Mouse (Mus musculus): Measurements from ENCODE around the gene Hrh2. TPM values are rescaled to one million over a fixed set of nuclear protein-coding genes. Genes with fewer than 3 reads are reported as not detected.

Hrh2 gene
- polyA plus RNA-seq, 1 experiment from 2014 or later = 0.11 TPM

GRCm38 (mm10) chr13:54164462-54164861 lies 27.5 kb upstream of the Hrh2 start:
- Histone ChIP-seq H3K4me2 (replicated peaks) (no peak overlapping the region), H3K4me3 (replicated peaks) (no peak overlapping the region), H3K27me3 (replicated peaks) (no peaks in the 10 kb centered on the region), H3K27ac (no peak overlapping the region), H3K9me3 (no peaks in the 10 kb centered on the region), H3K4me1 (replicated peaks) (no peaks in the 10 kb centered on the region), H3K36me3 (no peaks in the 10 kb centered on the region), H3K9ac (no peak overlapping the region)
- 85% methylated on average over 10 of the region's 10 CpGs for WGBS
- no peak for ATAC-seq

DNA sequence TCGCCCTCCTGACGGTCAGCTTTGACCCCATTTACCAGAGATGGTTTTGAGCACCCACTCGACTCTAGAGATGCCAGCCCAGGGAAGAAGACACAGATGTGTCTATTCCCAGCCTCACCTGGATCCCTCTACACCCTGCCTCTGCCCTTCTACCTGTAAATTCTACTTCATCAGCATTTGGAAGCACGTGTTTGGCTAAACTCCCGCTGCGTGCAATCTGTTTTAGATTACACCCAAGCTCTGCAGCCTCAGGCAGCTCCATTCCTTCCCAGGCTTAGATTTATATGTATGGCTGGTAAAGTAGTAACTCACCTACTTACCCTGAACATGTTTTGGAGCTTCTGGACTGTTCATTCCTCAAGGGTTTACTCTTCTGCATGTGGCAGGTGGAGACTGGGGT lies 26.9 kb upstream of the Hrh2 start:
- Histone ChIP-seq H3K4me3 (replicated peaks) (no peak overlapping the region), H3K27me3 (replicated peaks) (no peaks in the 10 kb centered on the region), H3K36me3 (no peaks in the 10 kb centered on the region), H3K27ac (no peak overlapping the region), H3K9ac (no peak overlapping the region), H3K4me2 (replicated peaks) (no peak overlapping the region), H3K4me1 (replicated peaks) (no peaks in the 10 kb centered on the region), H3K9me3 (no peaks in the 10 kb centered on the region)
- WGBS = 77% methylated on average over 6 of the region's 6 CpGs
- no peak for ATAC-seq

GRCm38 (mm10) chr13:54165765-54166164 lies 26.2 kb upstream of the Hrh2 start:
- Histone ChIP-seq H3K4me3 (replicated peaks) (no peak overlapping the region), H3K4me1 (replicated peaks) (no peaks in the 10 kb centered on the region), H3K4me2 (replicated peaks) (no peak overlapping the region), H3K9me3 (no peaks in the 10 kb centered on the region), H3K9ac (no peak overlapping the region), H3K27me3 (replicated peaks) (no peaks in the 10 kb centered on the region), H3K27ac (no peak overlapping the region), H3K36me3 (no peaks in the 10 kb centered on the region)
- no peak for ATAC-seq
- 73% methylated on average over 6 of the region's 6 CpGs for WGBS

GRCm38 (mm10) chr13:54167036-54167435 lies 24.9 kb upstream of the Hrh2 start:
- H3K9ac ChIP-seq = no peak overlapping the region
- no peaks in the 10 kb centered on the region for H3K4me1 ChIP-seq (replicated peaks)
- H3K27me3 ChIP-seq (replicated peaks) = no peaks in the 10 kb centered on the region
- no peak overlapping the region for H3K4me3 ChIP-seq (replicated peaks)
- no peaks in the 10 kb centered on the region for H3K9me3 ChIP-seq
- H3K4me2 ChIP-seq (replicated peaks) = no peak overlapping the region
- H3K36me3 ChIP-seq = no peaks in the 10 kb centered on the region
- 95% methylated on average over 2 of the region's 2 CpGs for WGBS
- no peak overlapping the region for H3K27ac ChIP-seq
- no peak for ATAC-seq

GRCm38 (mm10) chr13:54168675-54169074 lies 23.3 kb upstream of the Hrh2 start:
- no peak for ATAC-seq
- H3K36me3 ChIP-seq = no peaks in the 10 kb centered on the region
- H3K27ac ChIP-seq = no peak overlapping the region
- no peak overlapping the region for H3K9ac ChIP-seq
- 89% methylated on average over 8 of the region's 8 CpGs for WGBS
- H3K27me3 ChIP-seq (replicated peaks) = no peaks in the 10 kb centered on the region
- no peaks in the 10 kb centered on the region for H3K9me3 ChIP-seq
- no peak overlapping the region for H3K4me3 ChIP-seq (replicated peaks)
- no peak overlapping the region for H3K4me2 ChIP-seq (replicated peaks)
- no peaks in the 10 kb centered on the region for H3K4me1 ChIP-seq (replicated peaks)

DNA sequence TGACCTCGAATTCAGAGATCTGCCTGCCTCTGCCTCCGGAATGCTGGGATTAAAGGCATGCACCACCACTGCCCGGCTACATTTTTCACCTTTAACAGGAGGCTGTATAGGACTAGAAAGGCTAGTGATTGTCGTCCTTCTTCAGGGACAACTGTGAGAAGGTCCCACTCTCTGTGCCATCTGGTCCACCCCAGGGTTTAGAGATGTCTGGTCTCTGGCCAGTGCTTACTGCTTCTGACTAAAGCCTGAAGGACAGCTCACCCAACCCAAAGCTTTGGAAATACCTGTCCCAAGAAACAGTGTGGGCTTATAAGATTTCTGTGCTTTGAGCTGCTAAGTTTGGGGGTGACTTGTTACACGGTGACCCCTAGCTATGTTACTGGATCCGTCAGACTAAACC lies 21.6 kb upstream of the Hrh2 start:
- no peak overlapping the region for H3K4me2 ChIP-seq (replicated peaks)
- ATAC-seq = no peak
- H3K9ac ChIP-seq = no peak overlapping the region
- no peaks in the 10 kb centered on the region for H3K4me1 ChIP-seq (replicated peaks)
- WGBS = 84% methylated on average over 6 of the region's 6 CpGs
- H3K4me3 ChIP-seq (replicated peaks) = no peak overlapping the region
- no peaks in the 10 kb centered on the region for H3K36me3 ChIP-seq
- no peak overlapping the region for H3K27ac ChIP-seq
- H3K27me3 ChIP-seq (replicated peaks) = no peaks in the 10 kb centered on the region
- no peaks in the 10 kb centered on the region for H3K9me3 ChIP-seq

GRCm38 (mm10) chr13:54171346-54171745 lies 20.6 kb upstream of the Hrh2 start:
- Histone ChIP-seq H3K4me3 (replicated peaks) (no peak overlapping the region), H3K27ac (no peak overlapping the region), H3K4me1 (replicated peaks) (no peaks in the 10 kb centered on the region), H3K4me2 (replicated peaks) (no peak overlapping the region), H3K9ac (no peak overlapping the region), H3K27me3 (replicated peaks) (no peaks in the 10 kb centered on the region), H3K9me3 (no peaks in the 10 kb centered on the region), H3K36me3 (no peaks in the 10 kb centered on the region)
- WGBS = 73% methylated on average over 10 of the region's 10 CpGs
- no peak for ATAC-seq

- H3K27ac ChIP-seq = no peak overlapping the region
- 57% methylated on average over 3 of the region's 3 CpGs for WGBS
- no peak overlapping the region for H3K9ac ChIP-seq
- no peak for ATAC-seq
- no peaks in the 10 kb centered on the region for H3K9me3 ChIP-seq
- H3K36me3 ChIP-seq = no peaks in the 10 kb centered on the region
- no peak overlapping the region for H3K4me2 ChIP-seq (replicated peaks)
- no peak overlapping the region for H3K4me3 ChIP-seq (replicated peaks)
- no peaks in the 10 kb centered on the region for H3K4me1 ChIP-seq (replicated peaks)
- no peaks in the 10 kb centered on the region for H3K27me3 ChIP-seq (replicated peaks)
These were observed 20.2 kb upstream of the Hrh2 start for GRCm38 (mm10) chr13:54171761-54172160.

DNA sequence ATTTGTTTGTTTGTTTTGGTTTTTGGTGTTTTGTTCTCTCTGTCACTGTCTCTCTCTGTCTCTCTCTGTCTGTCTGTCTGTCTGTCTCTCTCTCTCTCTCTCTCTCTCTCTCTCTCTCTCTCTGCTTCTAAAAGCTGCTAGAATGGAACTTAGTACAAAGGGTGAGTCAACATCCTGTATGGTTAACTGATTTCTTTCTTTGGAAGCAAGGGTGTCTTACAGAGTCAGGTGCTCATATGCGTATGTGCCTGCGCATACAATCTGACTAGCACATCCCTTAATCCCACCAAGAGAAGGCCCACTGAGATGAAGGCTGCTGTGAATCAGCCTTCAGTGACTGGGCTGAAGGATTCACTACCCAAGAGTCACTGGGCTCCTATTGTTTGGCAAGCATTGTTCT lies 18.0 kb upstream of the Hrh2 start:
- WGBS = 99% methylated on average over 2 of the region's 2 CpGs
- H3K4me3 ChIP-seq (replicated peaks) = no peak overlapping the region
- H3K27me3 ChIP-seq (replicated peaks) = no peaks in the 10 kb centered on the region
- H3K4me1 ChIP-seq (replicated peaks) = no peaks in the 10 kb centered on the region
- ATAC-seq = no peak
- no peak overlapping the region for H3K27ac ChIP-seq
- no peaks in the 10 kb centered on the region for H3K36me3 ChIP-seq
- H3K4me2 ChIP-seq (replicated peaks) = no peak overlapping the region
- H3K9ac ChIP-seq = no peak overlapping the region
- H3K9me3 ChIP-seq = no peaks in the 10 kb centered on the region

GRCm38 (mm10) chr13:54174703-54175102 lies 17.2 kb upstream of the Hrh2 start:
- no peak for ATAC-seq
- Histone ChIP-seq H3K4me1 (replicated peaks) (no peaks in the 10 kb centered on the region), H3K9me3 (no peaks in the 10 kb centered on the region), H3K4me3 (replicated peaks) (no peak overlapping the region), H3K9ac (no peak overlapping the region), H3K4me2 (replicated peaks) (no peak overlapping the region), H3K27ac (no peak overlapping the region), H3K27me3 (replicated peaks) (no peaks in the 10 kb centered on the region), H3K36me3 (no peaks in the 10 kb centered on the region)
- WGBS = 89% methylated on average over 4 of the region's 4 CpGs

GRCm38 (mm10) chr13:54175426-54175825 lies 16.5 kb upstream of the Hrh2 start:
- Histone ChIP-seq H3K27ac (no peak overlapping the region), H3K9me3 (no peaks in the 10 kb centered on the region), H3K27me3 (replicated peaks) (no peaks in the 10 kb centered on the region), H3K9ac (no peak overlapping the region), H3K4me2 (replicated peaks) (no peak overlapping the region), H3K4me1 (replicated peaks) (no peaks in the 10 kb centered on the region), H3K4me3 (replicated peaks) (no peak overlapping the region), H3K36me3 (no peaks in the 10 kb centered on the region)
- ATAC-seq = no peak
- WGBS = 81% methylated on average over 8 of the region's 8 CpGs

DNA sequence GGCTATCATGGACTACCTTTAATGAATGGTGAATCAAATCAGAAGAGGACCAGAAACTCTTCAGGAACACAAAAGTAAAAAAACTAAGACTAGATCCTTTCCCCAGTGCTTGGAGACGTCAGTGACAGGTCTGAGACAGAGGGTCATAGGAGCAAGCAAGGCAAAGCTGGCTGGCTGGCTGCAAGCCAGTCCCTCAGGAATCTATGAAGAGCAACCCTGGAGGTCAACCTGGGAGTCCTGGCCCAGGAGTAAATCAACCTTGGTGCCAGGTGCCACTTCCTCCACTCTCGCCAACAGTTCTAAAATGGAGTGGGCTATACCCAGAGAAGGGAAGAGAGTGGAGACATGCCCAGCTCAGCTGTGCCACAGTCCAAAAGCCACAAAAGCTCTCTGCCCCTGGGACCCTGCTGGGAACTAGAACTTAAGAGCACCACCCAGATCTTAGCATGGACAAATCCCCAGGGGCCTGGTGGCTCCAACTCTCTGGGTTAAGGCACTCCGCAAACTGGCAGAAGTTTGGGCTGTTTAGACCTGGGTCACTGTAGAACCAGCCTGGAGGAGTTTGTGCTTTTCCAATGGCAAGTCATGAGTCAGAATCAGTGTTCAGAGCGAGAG lies 15.4 kb upstream of the Hrh2 start:
- H3K9me3 ChIP-seq = no peaks in the 10 kb centered on the region
- H3K27ac ChIP-seq = no peak overlapping the region
- no peaks in the 10 kb centered on the region for H3K4me1 ChIP-seq (replicated peaks)
- no peak overlapping the region for H3K9ac ChIP-seq
- no peak overlapping the region for H3K4me2 ChIP-seq (replicated peaks)
- H3K4me3 ChIP-seq (replicated peaks) = no peak overlapping the region
- no peaks in the 10 kb centered on the region for H3K27me3 ChIP-seq (replicated peaks)
- ATAC-seq = no peak
- no peaks in the 10 kb centered on the region for H3K36me3 ChIP-seq
- 79% methylated on average over 4 of the region's 4 CpGs for WGBS

- Histone ChIP-seq H3K36me3 (no peaks in the 10 kb centered on the region), H3K4me3 (replicated peaks) (no peak overlapping the region), H3K4me2 (replicated peaks) (no peak overlapping the region), H3K27ac (no peak overlapping the region), H3K9ac (no peak overlapping the region), H3K27me3 (replicated peaks) (no peaks in the 10 kb centered on the region), H3K4me1 (replicated peaks) (no peaks in the 10 kb centered on the region), H3K9me3 (no peaks in the 10 kb centered on the region)
- no peak for ATAC-seq
- WGBS = 86% methylated on average over 2 of the region's 2 CpGs
These were observed 14.6 kb upstream of the Hrh2 start for GRCm38 (mm10) chr13:54177346-54177745.
